Mouse (Mus musculus): Measurements from ENCODE around the gene Nexn. TPM values are rescaled to one million over a fixed set of nuclear protein-coding genes. Genes with fewer than 3 reads are reported as not detected.

Nexn gene
- total and polyA plus RNA-seq, 2 experiments from 2014 or later, result 88.6 to 314 TPM

- H3K36me3 ChIP-seq (replicated peaks; ENCODE audit: control insufficient read depth, insufficient read depth, low read length), result no peaks in the 10 kb centered on the region
- H3K9ac ChIP-seq (replicated peaks; ENCODE audit: low read depth, low read length), result peak overlapping the region; percentile 77
- ATAC-seq (ENCODE audit: insufficient read depth, low read depth), result peak; percentile 61
- H3K27ac ChIP-seq (ENCODE audit: low read depth), result peak overlapping the region; percentile 96
- peak; percentile 72 for DNase-seq (ENCODE audit: low spot score)
- TF ChIP-seq CTCF (IDR thresholded peaks at IDR 0.05; ENCODE audit: low read depth) (peak; percentile 10; the same call in 1 of the 2 replicates), EP300 (IDR thresholded peaks at IDR 0.05; ENCODE audit: low read depth) (no peak)
- peaks cover 16% of the 10 kb centered on the region for H3K4me1 ChIP-seq (ENCODE audit: control insufficient read depth, insufficient read depth)
- peak overlapping the region; percentile 78 for H3K4me3 ChIP-seq (ENCODE audit: low read depth, low read length)
- H3K27me3 ChIP-seq (ENCODE audit: control insufficient read depth, insufficient read depth, low read length), result no peaks in the 10 kb centered on the region
- WGBS, result 5% methylated on average over 6 of the region's 6 CpGs
- H3K4me2 ChIP-seq (ENCODE audit: low read depth, low read length), result peak overlapping the region; percentile 70
- no peaks in the 10 kb centered on the region for H3K9me3 ChIP-seq (replicated peaks; ENCODE audit: control insufficient read depth, low read length)
Measured at GRCm38 (mm10) chr3:152191791-152192237, 74.3 kb downstream of the Nexn start.

- TF ChIP-seq CTCF (IDR thresholded peaks at IDR 0.05; ENCODE audit: low read depth) (no peak), EP300 (IDR thresholded peaks at IDR 0.05; ENCODE audit: low read depth) (no peak)
- DNase-seq (ENCODE audit: low spot score) (no peak), ATAC-seq (ENCODE audit: insufficient read depth, low read depth) (no peak)
- Histone ChIP-seq H3K27ac (ENCODE audit: low read depth) (peak overlapping the region; percentile 81), H3K9me3 (replicated peaks; ENCODE audit: control insufficient read depth, low read length) (no peaks in the 10 kb centered on the region), H3K4me3 (ENCODE audit: low read depth, low read length) (peak overlapping the region; percentile 78), H3K9ac (replicated peaks; ENCODE audit: low read depth, low read length) (peak overlapping the region; percentile 77), H3K4me1 (ENCODE audit: control insufficient read depth, insufficient read depth) (peaks cover 24% of the 10 kb centered on the region), H3K4me2 (ENCODE audit: low read depth, low read length) (peak overlapping the region; percentile 70), H3K36me3 (replicated peaks; ENCODE audit: control insufficient read depth, insufficient read depth, low read length) (peaks cover 3% of the 10 kb centered on the region; the same call in 1 of the 2 replicates), H3K27me3 (ENCODE audit: control insufficient read depth, insufficient read depth, low read length) (no peaks in the 10 kb centered on the region)
- WGBS, result 29% methylated on average over 9 of the region's 9 CpGs
Measured at GRCm38 (mm10) chr3:152190679-152191477, 75.3 kb downstream of the Nexn start.

DNA sequence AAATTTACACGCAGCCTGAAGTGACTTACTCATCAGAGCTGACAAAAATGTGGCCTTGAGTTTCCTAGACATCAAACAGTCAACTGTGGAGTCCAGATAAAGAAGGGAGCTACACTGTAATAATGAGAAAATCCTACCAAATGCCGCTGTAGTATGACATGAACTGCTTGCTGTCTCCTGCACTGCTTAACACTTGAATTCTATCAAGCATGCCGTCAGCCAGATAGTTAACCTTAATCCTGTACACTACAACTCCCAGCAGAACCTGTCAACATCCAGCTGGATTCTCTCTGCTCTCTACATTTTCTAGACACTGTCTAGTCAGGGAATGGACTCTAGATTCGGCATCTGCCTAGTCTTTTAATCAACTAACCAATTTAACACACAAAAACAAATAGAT, 76.8 kb downstream of the Nexn start:
- TF ChIP-seq CTCF (IDR thresholded peaks at IDR 0.05; ENCODE audit: low read depth) (no peak), EP300 (IDR thresholded peaks at IDR 0.05; ENCODE audit: low read depth) (0 out of 2 replicates have a peak, but pooled peaks have one; percentile 41)
- Histone ChIP-seq H3K4me3 (ENCODE audit: low read depth, low read length) (peak overlapping the region; percentile 27), H3K4me1 (ENCODE audit: control insufficient read depth, insufficient read depth) (peaks cover 33% of the 10 kb centered on the region), H3K36me3 (replicated peaks; ENCODE audit: control insufficient read depth, insufficient read depth, low read length) (peaks cover 18% of the 10 kb centered on the region), H3K27me3 (ENCODE audit: control insufficient read depth, insufficient read depth, low read length) (no peaks in the 10 kb centered on the region), H3K9ac (replicated peaks; ENCODE audit: low read depth, low read length) (peak overlapping the region; percentile 37; the same call in 1 of the 2 replicates), H3K4me2 (ENCODE audit: low read depth, low read length) (peak overlapping the region; percentile 56), H3K27ac (ENCODE audit: low read depth) (peak overlapping the region; percentile 81), H3K9me3 (replicated peaks; ENCODE audit: control insufficient read depth, low read length) (no peaks in the 10 kb centered on the region)
- DNase-seq (ENCODE audit: low spot score) (peak; percentile 73), ATAC-seq (ENCODE audit: insufficient read depth, low read depth) (peak; percentile 13; the same call in 1 of the 2 replicates)
- WGBS, result 9% methylated on average over 4 of the region's 4 CpGs

Other genes starting within 250 kb of the Nexn start
- not detected in 2 replicates for gene Gipc2, start 100.1 kb downstream of the Nexn start, total RNA-seq (2014; rRNA removed; ENCODE audit: low replicate concordance)
- 3.3 and 3.6 TPM in 2 replicates for gene Gipc2, start 100.1 kb downstream of the Nexn start, polyA plus RNA-seq (2015; fragmentation: Nextera tagmentation; extraction: Ambion mirVana)
- 52.9 and 54.5 TPM in 2 replicates for gene Dnajb4, start 56.0 kb downstream of the Nexn start, total RNA-seq (2014; rRNA removed; ENCODE audit: low replicate concordance)
- gene Dnajb4, start 56.0 kb downstream of the Nexn start, polyA plus RNA-seq (2015; fragmentation: Nextera tagmentation; extraction: Ambion mirVana), result 60.1 TPM in 2 replicates
- 71.2 and 131 TPM in 2 replicates for gene Fubp1, start 55.9 kb downstream of the Nexn start, total RNA-seq (2014; rRNA removed; ENCODE audit: low replicate concordance)
- 72.9 and 80.7 TPM in 2 replicates for gene Fubp1, start 55.9 kb downstream of the Nexn start, polyA plus RNA-seq (2015; fragmentation: Nextera tagmentation; extraction: Ambion mirVana)
- gene Miga1, start 74.1 kb upstream of the Nexn start, total RNA-seq (2014; rRNA removed; ENCODE audit: low replicate concordance), result 6.8 and 9.8 TPM in 2 replicates
- 8.7 and 9.0 TPM in 2 replicates for gene Miga1, start 74.1 kb upstream of the Nexn start, polyA plus RNA-seq (2015; fragmentation: Nextera tagmentation; extraction: Ambion mirVana)
- gene Usp33, start 80.1 kb upstream of the Nexn start, total RNA-seq (2014; rRNA removed; ENCODE audit: low replicate concordance), result 16.6 and 21.7 TPM in 2 replicates
- gene Usp33, start 80.1 kb upstream of the Nexn start, polyA plus RNA-seq (2015; fragmentation: Nextera tagmentation; extraction: Ambion mirVana), result 16.4 and 17.2 TPM in 2 replicates
- gene Zzz3, start 129.1 kb upstream of the Nexn start, total RNA-seq (2014; rRNA removed; ENCODE audit: low replicate concordance), result 18.1 and 36.2 TPM in 2 replicates
- gene Zzz3, start 129.1 kb upstream of the Nexn start, polyA plus RNA-seq (2015; fragmentation: Nextera tagmentation; extraction: Ambion mirVana), result 21.0 and 22.4 TPM in 2 replicates

Data from heart, postnatal 0 days (tissue).